Mouse (Mus musculus) mouse trophoblast stem cell (cell line): Measurements from ENCODE around the gene Miga1.

Source experiments
- in situ Hi-C, 2 experiments: fragments of 300-500 bp; cut with MseI, MboI; formaldehyde crosslinking; loops; 2 replicates in 1 of 2; 3 replicates in 1 of 2; pipeline ENCODE4 v1.15.1; 2025

Gene Miga1

DNA sequence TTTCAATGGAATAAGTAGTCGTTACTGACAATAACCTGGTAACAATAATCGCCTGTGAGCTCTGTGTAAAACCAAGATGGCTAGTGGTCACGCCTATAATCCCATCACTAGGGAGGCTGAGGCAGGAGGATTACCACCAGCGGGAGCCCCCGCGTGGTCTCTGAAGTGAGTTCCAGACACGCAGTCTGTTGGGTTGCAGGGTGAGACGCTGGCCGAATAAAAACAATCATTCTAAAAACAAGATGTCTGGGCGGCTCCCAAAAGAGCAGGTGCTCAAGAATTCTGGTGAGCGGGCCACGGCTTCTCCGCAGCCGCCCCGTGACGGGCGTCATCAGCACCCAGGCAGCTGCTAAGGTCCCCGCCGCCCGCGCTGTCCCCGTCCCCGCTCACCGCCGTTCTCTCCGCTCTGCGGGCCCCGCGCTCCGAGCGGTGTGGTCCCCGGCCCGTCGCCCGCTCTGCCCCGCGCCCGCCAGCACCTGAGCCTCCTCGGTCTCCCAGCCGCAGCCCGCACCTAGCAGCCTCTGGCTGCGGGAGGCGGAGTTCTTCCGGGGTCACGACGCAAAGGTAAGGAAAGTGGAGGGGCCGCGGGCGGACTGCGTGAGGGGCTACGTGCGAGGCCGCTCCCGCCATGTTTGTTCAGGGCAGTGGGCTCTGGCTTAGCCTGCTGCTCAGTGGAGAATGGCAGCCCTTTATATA, at the start of gene Miga1:
Gene Miga1, minus strand, starts transcription at position 546 of the 696 bp plus-strand sequence.
- in situ Hi-C loops: no loop called here

DNA sequence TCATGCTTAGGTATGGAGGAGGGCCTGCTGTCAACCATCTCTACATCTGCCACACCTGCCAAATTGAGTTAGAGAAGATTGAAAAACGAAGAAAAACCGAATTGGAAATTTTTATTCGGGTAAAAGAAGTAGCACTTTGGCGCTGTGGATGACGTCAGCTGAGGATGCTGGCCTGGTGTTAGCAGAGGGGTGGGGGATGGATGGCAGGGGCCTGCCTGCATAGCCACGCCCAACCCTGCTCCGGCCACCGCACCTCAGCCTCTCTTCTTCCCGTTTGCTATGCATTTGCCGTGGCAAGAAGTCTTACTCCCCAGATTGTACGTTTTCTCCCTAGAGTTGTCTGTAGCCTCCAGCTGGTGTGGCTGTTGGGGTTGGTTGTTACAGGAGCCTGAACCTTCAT, 43.9 kb upstream of the Miga1 start:
- in situ Hi-C loops: no loop called here

DNA sequence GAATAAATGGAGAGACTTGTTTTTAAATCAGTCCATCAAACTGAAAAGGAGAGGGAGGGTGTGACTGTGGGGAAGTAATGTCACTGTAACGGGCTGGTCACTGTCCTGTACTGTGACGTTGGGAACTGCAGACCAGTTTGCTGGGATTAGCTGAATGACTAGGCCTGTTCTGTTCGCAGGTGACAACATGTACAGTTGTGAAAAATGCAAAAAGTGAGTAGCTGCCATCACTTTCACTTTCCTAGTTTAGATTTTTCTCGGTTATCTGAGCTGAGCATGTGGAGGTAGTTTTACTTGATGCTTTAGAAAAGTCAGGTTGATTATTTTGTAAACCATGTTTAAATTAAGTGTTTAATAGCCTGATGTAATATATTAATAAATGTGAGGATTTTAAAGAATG, 35.9 kb upstream of the Miga1 start:
- in situ Hi-C loops: no loop called here

DNA sequence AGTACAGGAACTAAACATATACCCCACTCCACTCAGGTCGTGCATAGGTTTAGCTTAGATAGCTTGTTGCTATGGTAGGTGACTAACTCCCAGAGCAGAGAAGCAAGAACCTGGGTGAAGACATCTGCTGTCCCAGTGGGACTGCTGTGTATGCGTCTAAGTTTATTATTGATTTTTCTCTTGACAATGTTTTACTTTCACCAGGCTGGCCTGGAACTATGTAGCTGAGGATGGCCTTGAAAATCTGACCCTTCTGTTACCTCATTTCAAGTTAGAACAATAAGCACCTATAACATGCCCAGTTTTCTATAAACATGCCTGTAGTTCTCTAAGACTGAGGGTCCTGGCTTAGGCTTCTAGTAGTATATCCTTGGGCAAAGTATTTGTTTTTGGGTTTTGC, 24.0 kb upstream of the Miga1 start:
- in situ Hi-C loops: no loop called here

DNA sequence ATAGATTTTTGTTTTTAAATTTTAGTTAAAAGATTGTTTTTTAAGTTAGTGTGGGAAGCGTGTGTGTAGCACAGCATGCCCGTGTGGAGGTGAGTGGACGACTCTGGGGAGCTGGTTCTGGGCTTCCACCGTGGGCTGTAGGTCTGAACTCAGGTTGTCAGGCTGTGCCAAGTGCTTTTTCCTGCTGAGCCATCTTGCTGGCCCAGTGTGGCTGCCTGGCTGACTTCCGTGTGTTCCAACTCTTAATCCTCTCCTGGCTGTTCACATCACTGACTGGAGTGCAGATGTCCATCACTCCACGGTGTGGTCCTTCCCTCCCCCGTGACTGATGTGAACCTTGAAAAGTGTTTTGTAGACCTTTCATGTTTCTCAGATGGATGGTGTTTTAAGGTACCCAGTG, 18.9 kb upstream of the Miga1 start:
- in situ Hi-C loops: no loop called here

DNA sequence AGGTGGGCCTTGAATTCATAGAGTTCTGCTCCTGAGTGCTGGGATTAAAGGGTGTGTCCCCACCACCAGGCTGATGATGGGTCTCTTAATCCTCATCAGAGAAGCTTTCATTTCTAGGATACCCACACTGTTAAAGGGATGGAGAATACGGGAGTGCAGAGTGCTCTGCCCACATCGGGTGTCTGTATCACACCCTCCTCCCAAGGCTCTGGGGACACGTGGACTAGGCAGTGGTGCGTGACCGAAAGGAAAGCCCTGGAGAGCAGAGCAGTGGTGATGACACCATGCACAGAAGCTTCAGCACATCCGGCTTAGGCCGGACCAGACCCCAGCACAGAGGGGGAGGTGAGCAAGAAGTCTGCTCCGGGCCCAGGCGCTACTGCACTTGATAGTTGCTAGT, 16.5 kb upstream of the Miga1 start:
- in situ Hi-C loops: no loop called here

DNA sequence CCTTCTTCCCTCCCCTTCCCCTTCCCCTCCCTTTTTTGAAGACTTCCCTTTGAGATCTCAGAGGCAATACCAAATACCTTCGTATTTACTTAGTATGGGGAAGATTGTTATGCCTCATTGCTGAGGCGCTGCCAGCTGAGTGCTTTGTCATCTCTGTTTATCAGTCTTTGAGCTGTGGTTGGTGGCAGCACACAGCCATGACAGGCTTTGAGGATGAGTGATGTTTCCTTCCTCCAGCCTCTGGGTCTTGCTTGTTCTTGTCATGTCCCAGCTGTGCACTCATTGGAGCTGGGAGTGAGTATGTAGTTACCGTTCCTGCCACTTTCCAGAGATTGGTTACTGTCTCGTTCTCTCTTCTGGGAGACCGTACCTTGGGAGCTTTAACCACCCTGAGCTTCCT, 15.2 kb upstream of the Miga1 start:
- in situ Hi-C loops: no loop called here

DNA sequence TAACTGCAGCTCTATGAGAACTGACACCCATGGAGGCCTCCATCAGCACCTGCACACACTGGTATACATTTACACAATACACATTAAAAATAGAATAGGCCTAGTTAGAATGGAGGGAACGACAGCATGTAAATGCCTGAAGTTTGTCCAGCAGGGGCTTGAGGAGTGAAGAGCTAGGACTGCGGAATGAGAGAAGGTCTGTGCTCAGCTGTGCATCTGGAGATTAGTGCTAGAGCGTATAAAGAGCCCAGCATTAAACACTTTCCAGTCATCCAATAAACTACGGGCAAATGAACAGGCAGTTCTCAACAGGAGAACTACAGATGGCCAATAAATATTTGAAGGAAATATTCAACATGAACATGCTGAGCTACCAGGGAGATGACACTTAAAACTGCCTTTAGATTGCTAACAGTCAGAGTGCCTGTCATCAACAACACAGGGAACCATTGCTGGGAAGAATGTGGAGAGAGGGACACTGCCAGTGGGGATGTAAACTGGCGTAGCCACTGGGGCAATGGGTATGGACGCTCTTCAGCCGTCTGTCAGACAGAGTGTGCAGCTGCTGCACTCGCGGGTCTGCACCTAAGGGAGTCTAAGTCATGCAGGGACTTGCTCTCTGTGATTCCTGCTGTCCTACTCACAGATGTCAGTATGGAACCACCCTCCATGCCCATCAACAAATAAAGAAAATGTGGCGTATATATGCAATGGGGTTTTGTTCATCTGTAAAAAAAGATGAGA, 13.4 kb upstream of the Miga1 start:
- in situ Hi-C loops: no loop called here

DNA sequence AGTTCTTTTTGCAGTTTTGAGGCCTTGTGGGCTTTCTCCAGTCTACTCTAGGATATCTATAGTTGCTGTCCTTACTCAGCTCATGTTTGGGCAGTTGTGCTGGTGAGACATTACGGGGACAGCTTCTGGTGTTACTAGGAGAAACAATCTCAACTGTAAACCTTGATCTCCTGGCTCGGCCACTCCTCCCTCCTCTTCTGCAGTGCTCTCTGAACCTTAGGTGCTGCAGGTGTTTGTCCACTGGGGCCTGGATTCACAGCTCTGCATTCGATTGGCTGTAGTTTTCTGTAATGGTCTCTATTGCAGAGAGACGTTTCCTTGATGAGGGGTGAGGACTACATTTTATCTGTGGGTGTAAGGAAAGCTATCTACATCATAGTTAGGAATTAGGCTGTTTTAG, 12.1 kb upstream of the Miga1 start:
- in situ Hi-C loops: no loop called here

DNA sequence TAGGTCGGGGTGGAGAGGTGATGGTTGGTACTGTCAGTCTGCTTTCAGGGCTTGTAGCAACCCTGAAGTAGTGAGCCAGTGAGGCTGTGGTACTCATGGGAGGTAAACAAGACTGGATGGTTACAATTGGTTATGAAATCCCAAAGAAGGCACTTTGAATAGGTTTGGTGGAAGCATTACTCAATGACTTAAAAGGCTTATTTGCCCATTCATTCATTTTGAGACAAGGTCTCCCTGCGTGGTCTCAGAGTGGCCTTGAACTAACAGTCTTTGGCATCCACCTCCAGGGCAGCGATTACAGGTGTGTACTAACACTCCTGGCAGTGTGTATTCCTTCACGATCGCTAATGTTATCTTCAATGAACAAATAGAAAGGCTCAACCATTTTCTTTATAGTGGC, 10.8 kb upstream of the Miga1 start:
- in situ Hi-C loops: no loop called here

DNA sequence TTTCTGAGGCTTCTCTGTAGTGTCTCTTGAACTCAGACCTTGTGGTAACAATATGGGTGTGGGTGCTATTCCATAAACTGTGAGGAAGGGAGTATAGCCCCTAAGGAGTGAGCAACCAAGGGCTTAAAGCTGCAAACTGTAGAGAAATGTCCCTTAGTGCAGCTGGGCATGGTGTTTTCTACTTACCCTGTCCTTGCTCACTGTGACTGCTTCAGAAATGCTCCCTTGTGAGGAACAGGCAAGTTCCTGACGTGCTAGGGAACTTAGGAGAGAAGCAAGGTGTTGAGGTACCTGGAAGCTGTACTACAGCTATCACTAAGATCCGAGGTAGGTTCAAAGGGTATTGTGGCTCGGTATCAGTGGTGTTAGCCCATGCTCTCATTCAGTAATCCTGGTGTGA, 10.2 kb upstream of the Miga1 start:
- in situ Hi-C loops: no loop called here

DNA sequence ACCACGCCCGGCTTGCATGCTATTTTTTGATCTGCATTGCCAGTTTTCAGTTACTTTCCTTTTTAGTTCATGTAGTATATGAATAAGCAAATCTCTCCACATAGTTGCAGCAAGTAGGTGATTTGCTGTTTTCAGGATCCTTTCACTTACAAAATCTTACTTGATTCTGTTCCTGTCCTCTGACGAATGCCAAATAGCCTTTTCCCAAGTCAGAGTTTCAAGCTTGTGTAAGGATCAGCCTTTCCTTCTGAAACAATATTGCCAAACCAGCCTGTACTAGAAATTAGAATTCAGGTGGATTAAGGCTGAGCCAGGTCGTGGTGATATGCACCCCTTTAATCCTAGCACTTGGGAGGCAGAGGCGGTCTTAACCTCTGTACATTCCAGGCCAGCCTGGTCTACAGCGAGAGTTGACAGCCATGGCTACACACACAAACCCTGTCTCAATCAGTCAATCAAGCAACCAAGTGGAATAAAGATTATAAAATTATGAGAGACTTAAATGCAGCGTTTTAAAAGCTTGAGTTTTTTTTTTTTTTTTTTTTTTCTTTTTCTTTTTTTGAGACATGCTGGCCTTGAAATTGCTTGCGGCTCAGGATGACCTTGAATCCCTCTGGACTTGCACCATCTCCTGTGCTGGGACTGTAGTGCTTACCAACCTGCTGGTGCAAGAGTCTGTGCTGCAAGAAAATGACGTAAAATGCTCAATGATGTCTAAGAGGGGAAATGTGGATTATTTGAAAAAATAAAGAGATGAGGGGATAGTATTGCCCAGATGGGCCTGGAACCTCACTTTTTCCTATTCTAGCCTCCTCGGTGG, 8.0 kb upstream of the Miga1 start:
- in situ Hi-C loops: no loop called here

DNA sequence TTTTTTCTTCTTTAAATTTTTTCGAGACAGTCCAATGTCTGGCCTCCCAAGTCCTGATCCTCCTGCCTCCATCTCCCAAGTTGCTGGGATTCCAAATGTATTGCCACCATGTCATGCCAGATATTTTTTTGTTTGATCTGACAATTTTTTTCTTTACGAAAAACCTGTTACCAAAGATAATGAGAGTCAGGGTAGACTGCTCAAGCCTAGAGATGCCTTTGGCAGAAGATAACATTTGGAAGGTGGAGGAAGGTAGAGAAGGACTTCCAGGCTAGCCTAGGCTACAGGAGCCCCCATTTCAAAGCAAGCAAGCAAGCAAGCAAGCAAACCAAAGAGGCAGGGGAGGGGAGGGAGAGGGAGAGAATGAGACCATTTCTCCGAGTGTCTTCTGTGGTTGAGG, 7.0 kb upstream of the Miga1 start:
- in situ Hi-C loops: no loop called here

DNA sequence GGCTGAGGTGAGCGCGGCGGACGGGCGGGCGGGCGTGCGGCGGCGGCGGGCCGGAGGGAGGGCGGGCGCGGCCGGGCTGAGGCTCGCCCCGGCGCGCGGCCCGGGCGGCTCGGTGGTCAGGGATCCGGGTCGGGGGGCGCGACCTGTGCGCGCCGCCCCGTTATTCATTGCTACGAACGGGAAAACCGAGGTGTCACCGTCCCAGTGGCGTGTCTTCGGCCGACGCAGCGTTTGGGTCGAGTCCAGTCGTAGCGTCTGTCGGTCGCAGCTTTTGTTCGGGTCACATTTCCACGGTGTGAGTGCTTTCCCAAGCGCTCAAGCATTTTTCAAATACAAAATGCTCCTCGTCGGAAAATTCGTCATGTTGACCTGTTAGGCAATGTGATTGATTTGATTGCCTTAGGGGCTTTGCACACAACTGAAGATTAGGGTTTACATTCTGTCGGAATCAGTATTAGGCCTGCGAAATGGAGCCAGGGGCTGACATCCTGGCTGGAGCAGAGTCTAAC, 6.5 kb upstream of the Miga1 start:
- in situ Hi-C loops: no loop called here

DNA sequence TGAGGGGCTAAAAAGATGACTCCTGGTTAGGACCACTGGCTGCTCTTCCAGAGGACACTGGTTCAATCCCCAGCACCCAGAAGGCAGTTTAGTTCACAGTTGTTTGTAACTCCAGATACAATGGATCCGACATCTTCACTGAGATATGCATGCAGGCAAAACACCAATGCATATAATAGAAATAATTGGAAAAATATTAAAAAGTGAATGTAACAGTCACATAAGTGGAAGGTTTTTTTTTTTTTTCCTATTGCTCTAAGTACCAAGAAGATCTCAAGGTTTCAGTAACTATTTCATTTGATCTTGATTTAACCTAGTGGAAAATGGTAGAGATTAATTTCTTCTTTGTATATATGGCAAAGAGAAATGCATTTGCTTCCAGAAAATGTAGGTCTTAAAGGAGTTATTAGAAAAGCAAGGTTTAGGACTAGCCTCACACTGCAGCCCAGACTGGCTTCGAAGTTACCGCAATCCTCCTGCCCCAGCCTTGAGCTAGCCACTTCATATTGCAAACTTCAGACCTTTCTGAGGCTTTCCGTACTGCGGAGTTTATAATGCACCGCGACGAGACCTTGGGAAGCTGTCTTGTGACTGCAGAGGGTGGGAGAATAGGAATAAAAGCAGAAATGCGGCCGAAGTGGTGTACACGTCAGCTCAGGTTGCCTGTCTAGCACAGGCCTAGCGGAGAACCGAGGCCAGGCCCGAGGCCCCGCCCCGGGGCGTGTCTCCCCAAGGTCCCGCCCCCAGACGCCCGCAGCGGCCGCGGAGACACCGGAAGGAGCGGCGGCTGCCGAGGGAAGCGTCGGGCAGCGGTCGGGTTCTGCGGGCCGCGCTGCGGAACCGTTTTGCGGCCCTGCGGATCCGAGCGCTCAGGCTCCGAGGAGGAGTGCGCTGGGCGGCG, 5.8 kb upstream of the Miga1 start, which contains the start of gene Usp33:
Gene Usp33, plus strand, starts transcription at position 747 of the 901 bp plus-strand sequence.
- in situ Hi-C loops: no loop called here

DNA sequence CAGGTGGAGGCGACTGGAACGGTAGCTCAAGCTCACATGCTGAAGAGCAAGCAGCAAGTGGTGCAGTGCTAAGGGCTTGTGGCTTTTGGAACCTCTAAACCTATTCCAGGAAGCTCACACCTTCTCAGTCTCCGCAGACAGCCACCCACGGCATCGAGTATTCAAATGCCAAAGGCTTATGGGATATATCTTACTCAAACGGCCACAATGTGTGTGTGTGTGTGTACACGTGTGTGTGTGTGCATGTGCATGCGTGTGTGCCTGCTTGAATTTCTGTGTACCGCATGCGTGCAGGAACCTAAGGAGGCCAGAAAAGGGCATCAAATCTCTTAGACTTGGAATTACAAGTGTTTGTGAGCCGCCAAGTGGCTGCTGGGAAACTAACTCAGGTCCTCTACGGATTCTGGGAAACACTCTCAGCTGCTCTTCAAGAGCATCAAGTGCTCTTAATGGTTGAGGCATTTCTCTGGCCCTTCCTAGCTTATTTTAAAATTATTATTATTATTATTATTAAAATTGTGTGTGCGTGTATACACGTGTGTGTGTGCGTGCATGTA, 2.8 kb upstream of the Miga1 start:
- in situ Hi-C loops: no loop called here

DNA sequence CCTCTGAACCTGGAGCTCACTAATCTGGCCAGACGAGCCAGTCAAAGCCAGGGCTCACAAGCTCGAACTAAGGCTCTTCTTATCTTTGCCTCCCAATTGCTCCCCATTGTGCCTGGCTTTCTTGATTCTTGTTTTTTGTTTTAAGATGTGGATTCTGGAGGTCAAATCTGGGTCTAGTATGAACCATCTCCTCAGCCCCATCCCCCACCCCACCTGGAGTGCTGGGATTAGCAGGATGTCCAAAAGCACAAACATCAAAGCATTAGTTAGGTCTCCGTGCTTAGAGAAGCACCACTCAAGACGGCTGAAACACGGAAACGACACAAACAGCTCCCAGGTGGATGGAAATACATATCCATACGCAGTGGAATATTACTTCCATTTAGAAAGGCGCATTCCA, 4.1 kb downstream of the Miga1 start:
- in situ Hi-C loops: no loop called here

DNA sequence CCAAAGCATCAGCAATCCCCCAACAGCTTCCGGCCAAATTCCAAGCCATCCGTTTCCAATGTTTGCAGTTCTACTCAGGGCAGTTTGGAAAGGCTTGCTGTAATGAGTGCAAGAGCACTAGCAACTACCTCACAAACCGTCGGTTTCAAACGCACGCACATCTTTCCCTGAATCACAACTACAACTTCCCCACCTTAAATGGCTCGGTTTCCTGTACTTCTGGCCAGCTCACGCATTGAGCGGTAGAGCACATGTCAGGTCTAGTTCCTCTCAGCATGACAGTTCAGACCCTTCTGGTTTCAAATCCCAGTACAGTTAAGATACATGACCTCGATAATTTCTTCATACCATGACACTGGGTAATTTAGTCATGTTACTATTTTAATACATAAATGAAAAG, 6.6 kb downstream of the Miga1 start:
- in situ Hi-C loops: no loop called here

DNA sequence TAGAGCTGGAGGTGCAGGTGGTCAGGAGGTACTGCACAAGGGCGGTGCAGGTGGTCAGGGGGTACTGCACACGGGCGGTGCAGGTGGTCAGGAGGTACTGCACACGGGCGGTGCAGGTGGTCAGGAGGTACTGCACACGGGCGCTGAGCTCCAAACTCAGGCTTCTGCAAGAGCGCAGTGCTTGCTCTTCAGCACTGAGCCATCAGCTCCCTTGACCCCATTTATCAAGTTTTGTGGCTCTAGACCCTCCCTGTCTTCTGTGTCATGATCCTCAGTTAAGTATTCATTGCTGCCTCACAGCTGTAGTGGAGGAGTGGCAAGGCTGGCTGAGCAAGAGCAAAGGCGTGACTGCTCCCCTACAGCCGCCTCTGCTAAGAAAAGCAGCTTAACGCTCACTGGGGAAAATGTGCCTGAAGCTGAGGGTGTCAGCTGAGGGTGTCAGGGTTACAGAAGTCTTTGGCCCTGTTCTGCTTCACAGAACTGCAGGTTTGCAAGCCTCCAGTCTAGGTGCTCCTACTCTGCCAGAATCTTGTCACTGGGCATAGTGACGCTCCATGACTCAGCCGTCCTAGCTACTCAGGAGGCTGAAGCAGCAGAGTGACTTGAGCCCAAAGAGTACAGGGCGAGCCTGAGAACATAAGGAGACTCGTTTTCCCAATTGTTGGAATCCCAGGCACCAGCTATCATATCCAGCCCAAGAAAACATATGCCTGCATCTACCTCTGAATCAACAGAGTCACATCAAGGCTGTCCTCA, 7.5 kb downstream of the Miga1 start:
- in situ Hi-C loops: no loop called here

DNA sequence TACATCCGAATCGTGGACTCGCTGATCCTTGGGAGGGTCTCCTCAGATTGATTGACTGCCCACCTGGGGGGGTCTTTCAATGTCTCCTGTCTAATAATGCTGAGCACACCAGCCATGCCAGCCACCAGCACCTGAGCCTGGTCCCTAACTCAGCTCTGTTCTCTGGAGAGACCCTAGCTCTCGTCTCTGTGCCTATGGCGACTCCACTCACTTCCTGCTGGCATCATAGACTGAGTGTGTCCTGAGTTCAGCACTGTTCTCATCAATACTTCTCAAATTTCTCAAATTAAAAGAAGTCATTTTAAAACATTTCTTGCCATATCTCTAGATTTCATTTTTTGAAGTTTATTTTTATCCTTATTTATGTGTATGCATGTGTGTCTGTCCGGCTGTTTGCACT, 8.1 kb downstream of the Miga1 start:
- in situ Hi-C loops: no loop called here
